Mouse (Mus musculus): ENCODE results near the gene E130308A19Rik.

The E130308A19Rik gene

GRCm38 (mm10) chr4:59640720-59641119 lies 14.7 kb downstream of the E130308A19Rik start:
- DNase-seq = no peak

GRCm38 (mm10) chr4:59642039-59642438 lies 16.0 kb downstream of the E130308A19Rik start:
- DNase-seq = no peak

GRCm38 (mm10) chr4:59642657-59643056 lies 16.6 kb downstream of the E130308A19Rik start:
- DNase-seq = no peak

GRCm38 (mm10) chr4:59644431-59644830 lies 18.4 kb downstream of the E130308A19Rik start:
- DNase-seq = no peak

- no peak for DNase-seq
Measured at GRCm38 (mm10) chr4:59644992-59645391, 19.0 kb downstream of the E130308A19Rik start.

- no peak for DNase-seq
Measured at GRCm38 (mm10) chr4:59645610-59646009, 19.6 kb downstream of the E130308A19Rik start.

- no peak for DNase-seq
Measured at GRCm38 (mm10) chr4:59646020-59646696, 20.1 kb downstream of the E130308A19Rik start.

- no peak for DNase-seq
Measured at GRCm38 (mm10) chr4:59649119-59649518, 23.1 kb downstream of the E130308A19Rik start.

GRCm38 (mm10) chr4:59652166-59652681 lies 26.2 kb downstream of the E130308A19Rik start:
- no peak for DNase-seq

- DNase-seq = peak; percentile 68
Measured at GRCm38 (mm10) chr4:59656061-59656642, 30.1 kb downstream of the E130308A19Rik start.

GRCm38 (mm10) chr4:59662163-59662562 lies 36.2 kb downstream of the E130308A19Rik start:
- no peak for DNase-seq

- DNase-seq = no peak
Measured at GRCm38 (mm10) chr4:59663451-59663850, 37.4 kb downstream of the E130308A19Rik start.

GRCm38 (mm10) chr4:59666550-59667317 lies 40.7 kb downstream of the E130308A19Rik start:
- DNase-seq = no peak

- DNase-seq = peak in 1 of 2 experiments; percentile 23
Measured at GRCm38 (mm10) chr4:59668050-59668449, 42.0 kb downstream of the E130308A19Rik start.

GRCm38 (mm10) chr4:59669131-59669530 lies 43.1 kb downstream of the E130308A19Rik start:
- DNase-seq = no peak

GRCm38 (mm10) chr4:59670015-59670414 lies 44.0 kb downstream of the E130308A19Rik start:
- no peak for DNase-seq

GRCm38 (mm10) chr4:59673423-59674117 lies 47.6 kb downstream of the E130308A19Rik start:
- DNase-seq = no peak

GRCm38 (mm10) chr4:59674929-59675679 lies 49.1 kb downstream of the E130308A19Rik start:
- no peak for DNase-seq

- DNase-seq = no peak
Measured at GRCm38 (mm10) chr4:59675699-59676098, 49.7 kb downstream of the E130308A19Rik start.

GRCm38 (mm10) chr4:59681383-59681782 lies 55.4 kb downstream of the E130308A19Rik start:
- no peak for DNase-seq

GRCm38 (mm10) chr4:59682491-59682890 lies 56.5 kb downstream of the E130308A19Rik start:
- DNase-seq = no peak

- no peak for DNase-seq
Measured at GRCm38 (mm10) chr4:59682950-59683349, 56.9 kb downstream of the E130308A19Rik start.

Data from cerebellum, postnatal 10 days (tissue).